Mouse (Mus musculus) left cerebral cortex, adult 8-10 months (tissue): ENCODE measurements around the gene Blnk. TPM values are rescaled to one million over a fixed set of nuclear protein-coding genes. Genes with fewer than 3 reads are reported as not detected.

Source experiments
- DNase-seq, 2 experiments: peaks; one replicate each; pipeline ENCODE4 v3.0.0; 2022; ENCODE audit warnings: low spot score in 2 of 2
- total RNA-seq, 4 experiments: library from RNA; stranded (reverse); gene quantifications; 2 replicates each; pipeline ENCODE4 v1.2.4; 2022

Blnk gene
- total RNA-seq, 4 experiments from 2014 or later: 9.6 to 13.5 (median 10.9) TPM

GRCm38 (mm10) chr19:41003694-41004315 lies 9.5 kb upstream of the Blnk start:
- DNase-seq: no peak

- DNase-seq: no peak
These were observed 5.2 kb upstream of the Blnk start for GRCm38 (mm10) chr19:40999569-40999968.

- DNase-seq: no peak
These were observed 4.3 kb upstream of the Blnk start for GRCm38 (mm10) chr19:40998469-40999170.

GRCm38 (mm10) chr19:40996722-40997121 lies 2.4 kb upstream of the Blnk start:
- no peak for DNase-seq

- DNase-seq: peak in 1 of 2 experiments; percentile 45
These were observed 1.4 kb upstream of the Blnk start for GRCm38 (mm10) chr19:40995449-40996401.

GRCm38 (mm10) chr19:40994911-40995310 lies 576 bp upstream of the Blnk start:
- no peak for DNase-seq

- DNase-seq: no peak
These were observed 979 bp downstream of the Blnk start for GRCm38 (mm10) chr19:40993356-40993755.

- DNase-seq: peak in 1 of 2 experiments; percentile 19
These were observed 1.8 kb downstream of the Blnk start for GRCm38 (mm10) chr19:40992517-40993044.

- no peak for DNase-seq
These were observed 2.2 kb downstream of the Blnk start for GRCm38 (mm10) chr19:40992096-40992495.

- DNase-seq: no peak
These were observed 2.7 kb downstream of the Blnk start for GRCm38 (mm10) chr19:40991626-40992025.

GRCm38 (mm10) chr19:40990781-40991343 lies 3.5 kb downstream of the Blnk start:
- DNase-seq: no peak

- no peak for DNase-seq
These were observed 4.3 kb downstream of the Blnk start for GRCm38 (mm10) chr19:40989961-40990600.

- no peak for DNase-seq
These were observed 5.5 kb downstream of the Blnk start for GRCm38 (mm10) chr19:40988856-40989255.

GRCm38 (mm10) chr19:40984536-40984935 lies 9.8 kb downstream of the Blnk start:
- no peak for DNase-seq

- DNase-seq: no peak
These were observed 13.7 kb downstream of the Blnk start for GRCm38 (mm10) chr19:40980671-40981070.

- DNase-seq: no peak
These were observed 16.3 kb downstream of the Blnk start for GRCm38 (mm10) chr19:40978026-40978425.

- DNase-seq: no peak
These were observed 17.1 kb downstream of the Blnk start for GRCm38 (mm10) chr19:40976946-40977917.

- no peak for DNase-seq
These were observed 22.9 kb downstream of the Blnk start for GRCm38 (mm10) chr19:40971273-40971914.

- no peak for DNase-seq
These were observed 23.6 kb downstream of the Blnk start for GRCm38 (mm10) chr19:40970775-40971174.
